Mouse (Mus musculus) spleen, adult 12 weeks (tissue): ENCODE measurements around the gene Mapk3.
A peak's percentile ranks its signal among the peaks of the same experiment; 100 is the strongest.

Source experiments
- DNase-seq: peaks from one replicate; pipeline ENCODE4 v3.0.0; 2022; ENCODE audit warnings: low spot score

Gene Mapk3

DNA sequence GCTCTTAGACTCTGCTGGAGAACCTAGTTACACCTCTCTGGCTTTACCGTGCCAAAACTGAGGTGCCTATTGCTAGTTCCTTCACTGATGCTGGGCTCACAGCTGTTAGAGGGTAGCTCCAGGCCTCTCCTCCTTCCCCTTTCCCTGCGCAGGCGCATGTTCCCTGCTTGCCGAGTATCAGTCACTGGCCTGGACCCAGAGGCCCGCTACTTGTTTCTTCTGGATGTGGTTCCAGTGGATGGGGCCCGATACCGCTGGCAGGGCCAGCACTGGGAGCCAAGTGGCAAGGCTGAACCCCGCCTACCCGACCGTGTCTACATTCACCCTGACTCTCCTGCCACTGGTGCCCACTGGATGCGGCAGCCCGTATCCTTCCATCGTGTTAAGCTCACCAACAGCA, 23.3 kb downstream of the Mapk3 start:
- no peak for DNase-seq

DNA sequence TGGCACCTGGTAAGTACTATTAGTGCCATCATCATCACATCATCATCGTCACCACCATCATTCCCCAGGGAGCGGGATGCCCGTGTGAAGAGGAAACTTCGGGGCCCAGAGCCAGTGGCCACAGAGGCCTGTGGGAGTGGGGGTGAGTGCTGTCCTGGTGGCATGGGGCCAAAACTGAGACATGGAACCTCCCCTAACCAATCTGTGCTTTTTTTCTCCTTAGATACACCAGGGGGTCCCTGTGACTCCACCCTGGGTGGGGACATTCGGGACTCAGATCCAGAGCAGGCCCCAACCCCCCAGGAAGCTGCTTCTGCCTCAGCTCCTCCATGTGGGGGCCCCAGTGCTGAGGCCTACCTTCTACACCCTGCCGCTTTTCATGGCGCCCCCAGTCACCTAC, 25.1 kb downstream of the Mapk3 start:
- DNase-seq, result no peak

DNA sequence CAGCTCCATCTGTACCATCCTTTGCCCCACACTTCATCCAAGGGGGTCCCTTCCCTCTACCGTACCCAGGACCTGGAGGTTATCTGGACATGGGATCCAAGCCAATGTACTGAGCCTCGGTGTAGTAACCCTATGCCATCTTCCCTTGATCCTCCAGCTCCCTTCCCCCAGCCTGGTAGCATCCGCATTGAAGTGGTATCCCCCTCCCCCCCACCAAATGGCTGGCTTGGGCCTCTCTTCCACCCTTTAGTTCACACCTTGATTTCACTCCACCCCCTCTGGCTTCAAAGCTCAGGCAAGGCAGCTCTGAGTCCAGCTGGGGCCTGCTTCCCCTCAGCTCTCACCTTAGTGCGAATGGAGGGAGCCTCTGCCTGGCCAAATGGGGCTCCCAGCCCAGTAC, 25.7 kb downstream of the Mapk3 start:
- DNase-seq, result no peak

DNA sequence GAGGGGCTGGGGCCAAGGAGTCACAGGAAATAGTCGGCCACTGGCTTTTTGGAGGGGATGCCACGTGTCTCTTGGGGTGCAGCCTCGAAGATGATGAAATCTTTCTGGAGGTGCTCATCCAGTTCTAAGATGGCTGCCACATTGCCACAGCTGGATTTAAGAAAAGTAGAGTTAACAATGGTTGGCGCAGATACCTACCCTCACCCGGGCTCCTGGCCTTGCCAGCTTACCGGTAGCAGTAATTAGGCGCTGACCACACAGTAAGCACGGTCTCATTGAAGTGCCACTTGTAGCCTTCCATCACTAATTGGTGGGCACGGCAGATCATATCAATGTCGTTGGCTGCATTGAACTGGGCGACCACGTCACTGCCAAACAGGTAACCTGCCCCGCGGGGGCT, 26.7 kb downstream of the Mapk3 start:
- DNase-seq, result no peak

DNA sequence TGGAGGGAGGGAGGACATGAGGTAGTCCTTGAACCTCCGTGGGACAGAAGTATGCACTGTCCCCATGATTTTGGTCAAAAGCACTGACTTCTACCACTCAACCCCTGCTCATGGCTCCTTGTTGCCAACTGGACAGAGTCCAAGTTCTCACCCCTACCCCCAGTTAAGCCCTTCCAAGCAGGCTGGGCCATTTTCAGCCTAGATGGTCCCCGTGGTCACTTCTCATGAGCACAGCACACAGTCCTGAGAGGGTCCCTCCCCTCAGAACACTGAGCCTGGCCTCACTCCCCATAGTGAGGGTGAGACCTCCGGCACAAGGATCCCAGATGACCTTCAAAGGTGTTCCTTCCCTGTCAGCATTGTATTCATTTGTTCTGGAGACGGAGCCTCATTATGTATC, 29.7 kb downstream of the Mapk3 start:
- DNase-seq, result no peak

DNA sequence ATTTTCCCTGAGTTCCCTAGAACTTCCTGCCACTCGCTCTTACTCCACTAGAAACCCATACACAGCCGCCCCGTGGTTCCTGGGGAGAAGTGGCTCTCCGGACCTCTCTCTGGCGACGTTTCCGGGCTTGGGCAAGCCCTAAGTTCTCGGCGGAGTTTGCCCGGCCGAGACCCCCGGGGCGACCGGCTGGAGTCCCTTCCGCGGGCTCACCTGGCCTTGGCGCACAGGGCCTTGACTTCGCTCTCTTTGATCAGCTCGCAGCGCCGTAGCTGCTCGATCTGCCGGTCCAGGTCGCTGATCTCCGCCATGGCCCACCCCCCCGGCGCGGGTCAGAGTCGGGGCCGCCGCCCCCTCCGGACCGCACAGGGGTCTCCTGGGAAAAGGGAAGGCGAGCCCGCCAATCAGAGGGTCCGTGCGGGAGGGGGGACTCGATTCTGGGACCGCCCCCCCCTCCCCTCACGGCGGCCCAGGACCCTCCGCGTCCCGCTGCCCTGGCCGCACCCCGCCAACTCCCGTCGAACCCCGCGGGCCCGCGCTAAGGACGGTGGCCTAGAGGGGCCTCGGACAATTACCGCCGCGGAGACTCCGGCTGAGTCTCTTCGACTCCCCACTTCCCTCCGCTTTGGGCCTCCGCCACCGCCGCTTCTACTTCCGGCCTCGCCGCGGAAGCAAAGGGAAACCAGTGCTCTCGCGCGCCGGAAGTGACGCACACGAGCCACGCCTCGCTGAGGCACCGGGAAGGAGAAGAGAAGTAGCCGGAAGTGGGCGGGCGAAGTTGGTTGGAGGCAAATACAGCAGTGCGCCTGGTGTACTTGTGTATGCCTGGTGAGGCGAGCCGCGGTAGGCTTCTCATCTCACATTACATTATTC, 32.7 kb downstream of the Mapk3 start, which contains the start of gene Ppp4c:
Gene Ppp4c (minus strand): TSS at position 646 of the 870 bp plus-strand sequence.
- DNase-seq, result peak; percentile 92

DNA sequence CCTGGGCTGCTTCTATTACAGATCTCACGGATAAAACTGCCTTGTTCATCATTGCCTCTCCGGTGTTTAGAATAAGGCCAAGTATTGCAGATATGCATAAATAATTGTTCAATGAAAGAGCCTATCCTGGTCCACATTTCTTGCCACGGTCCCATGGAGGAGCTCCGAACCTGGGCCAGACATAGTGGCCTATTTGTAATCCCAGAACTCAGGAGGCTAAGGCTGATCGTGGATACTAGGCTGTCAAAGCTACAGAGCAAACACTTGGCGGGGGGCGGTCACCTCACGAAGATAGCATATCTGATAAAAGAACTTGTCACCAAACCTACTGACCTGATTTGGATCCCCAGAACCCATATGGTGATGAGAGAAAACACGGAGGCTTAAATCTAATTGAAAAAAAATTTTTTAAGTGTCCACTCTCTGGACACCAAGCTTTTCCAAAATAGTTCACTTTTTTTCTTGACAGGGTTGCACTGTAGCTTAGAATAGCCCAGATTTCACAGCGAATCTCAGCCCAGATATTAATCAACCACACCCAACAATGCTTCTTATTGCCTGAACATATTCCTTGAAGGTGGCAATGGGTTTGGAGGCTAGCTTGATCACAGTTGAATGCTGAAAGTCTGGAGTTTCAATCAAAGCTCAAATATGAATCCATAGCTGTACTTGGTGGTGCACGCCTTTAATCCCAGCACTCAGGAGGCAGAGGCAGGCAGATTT, 33.5 kb downstream of the Mapk3 start:
- DNase-seq, result no peak

DNA sequence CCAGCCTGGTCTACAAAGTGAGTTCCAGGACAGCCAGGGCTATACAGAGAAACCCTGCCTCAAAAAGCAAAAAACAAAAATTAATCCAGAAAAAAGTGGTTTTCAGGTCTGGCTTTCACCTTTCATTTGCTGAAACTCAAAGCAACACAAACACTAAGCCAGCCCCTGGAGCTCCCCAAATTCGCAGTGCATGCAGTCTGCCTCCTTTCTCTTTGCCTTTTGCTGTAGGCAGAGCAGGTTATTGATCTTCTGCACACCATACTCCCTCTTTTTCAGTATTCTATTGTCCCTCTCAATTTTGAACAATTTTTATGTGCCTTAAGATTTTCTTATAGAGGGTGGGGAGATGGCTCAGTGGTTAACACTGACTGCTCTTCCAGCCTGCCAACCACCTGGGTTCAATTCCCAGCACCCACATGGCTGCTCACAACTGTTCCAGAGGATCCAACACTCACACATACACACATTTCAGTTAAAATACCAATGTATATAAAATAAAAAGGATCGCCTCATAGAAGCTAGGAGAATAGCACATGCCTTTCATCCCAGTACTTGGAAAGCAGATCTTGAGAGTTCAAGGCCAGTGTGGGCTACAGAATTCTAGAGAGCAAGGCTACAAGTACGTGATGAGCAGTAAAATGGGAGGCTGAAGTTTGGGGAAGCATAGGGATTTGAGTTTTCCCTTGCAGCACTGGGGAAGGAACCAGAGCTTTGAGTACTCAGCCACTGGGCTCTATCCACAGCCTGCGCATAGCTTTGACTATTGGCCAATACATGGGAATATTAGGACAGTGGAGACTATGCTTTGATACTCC, 34.3 kb downstream of the Mapk3 start:
- DNase-seq, result no peak

DNA sequence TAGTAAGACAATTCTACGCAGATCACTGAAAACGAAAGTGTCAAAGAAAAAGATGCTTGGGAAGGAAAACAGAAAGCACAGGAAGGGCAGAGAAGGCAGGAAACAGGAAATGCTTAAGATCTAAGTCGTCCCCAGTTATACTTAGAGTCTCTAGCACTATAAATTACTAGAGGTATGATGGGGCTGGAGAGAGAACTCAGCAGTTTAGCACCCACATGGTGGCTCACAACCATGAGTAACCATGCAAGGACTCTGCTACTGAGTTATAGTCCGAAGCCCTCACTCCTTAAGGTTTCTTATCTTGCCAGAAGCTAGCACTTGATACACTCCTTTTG, 34.8 kb downstream of the Mapk3 start:
- no peak for DNase-seq

DNA sequence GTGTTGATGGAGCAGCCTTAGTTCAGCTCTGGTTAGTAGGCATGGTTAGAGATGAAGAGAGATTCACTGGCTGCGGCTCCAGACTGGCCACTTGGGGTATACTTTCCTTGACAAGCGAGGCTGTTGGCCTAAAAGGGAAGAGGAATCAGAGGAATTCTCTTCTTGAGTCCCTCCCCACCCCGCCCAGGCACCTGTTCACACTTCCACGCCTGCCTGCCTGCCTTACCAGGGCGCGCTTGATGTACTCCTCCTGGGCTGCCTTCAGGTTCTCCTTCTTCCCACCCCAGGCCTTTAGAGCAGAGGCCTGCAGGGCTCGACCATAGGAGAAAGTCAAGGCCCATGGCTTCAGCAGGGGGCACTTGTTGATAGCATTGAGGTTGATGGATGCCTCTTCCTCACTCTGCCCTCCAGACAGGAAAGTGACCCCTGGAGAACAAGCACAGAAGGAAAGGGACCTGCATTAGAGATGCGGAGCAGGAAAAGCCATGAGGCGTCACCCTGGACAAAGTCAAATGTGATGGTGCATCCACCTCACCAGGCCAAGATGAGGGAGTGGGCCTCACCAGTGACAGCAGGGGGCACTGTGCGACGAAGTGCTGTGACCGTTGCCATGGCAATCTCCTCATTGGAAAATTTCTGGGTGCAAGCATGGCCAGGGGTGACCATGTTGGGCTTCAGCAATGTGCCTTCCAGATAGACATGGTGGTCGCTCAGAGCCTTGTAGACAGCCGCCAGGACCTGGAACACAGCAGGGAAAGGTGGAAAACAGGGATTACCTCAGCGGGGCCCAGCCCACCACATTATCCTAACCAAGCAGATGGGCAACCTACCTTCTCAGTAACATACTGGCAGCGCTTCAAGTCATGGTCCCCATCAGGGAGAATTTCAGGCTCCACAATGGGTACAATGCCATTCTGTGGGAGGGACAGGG, 36.3 kb downstream of the Mapk3 start:
- no peak for DNase-seq

DNA sequence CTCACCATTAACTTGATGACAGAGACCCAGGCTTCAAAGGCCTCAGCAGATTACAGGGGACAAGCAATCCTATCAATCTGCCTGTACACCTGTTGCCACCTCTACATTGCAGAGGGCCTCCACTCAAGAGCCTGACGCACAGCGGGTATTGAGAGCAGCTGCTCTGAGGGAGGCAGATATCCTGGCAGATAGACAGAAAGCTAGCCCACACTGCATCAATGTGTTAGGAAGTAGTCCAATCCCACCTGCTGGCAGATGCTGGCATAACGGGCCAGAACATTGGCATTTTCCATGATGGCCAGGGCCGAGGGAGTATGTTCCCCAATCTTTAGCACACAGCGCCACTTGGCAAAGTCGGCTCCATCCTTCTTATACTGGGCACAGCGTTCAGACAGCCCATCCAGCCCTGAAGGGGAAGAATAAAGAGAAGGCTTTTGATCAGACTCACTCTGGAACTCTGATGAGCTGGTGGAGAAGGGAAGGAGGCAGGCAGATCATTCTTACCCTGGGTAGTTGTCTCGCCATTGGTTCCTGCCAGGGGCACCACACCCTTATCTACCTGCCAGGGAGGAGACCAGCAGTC, 37.0 kb downstream of the Mapk3 start:
- no peak for DNase-seq

DNA sequence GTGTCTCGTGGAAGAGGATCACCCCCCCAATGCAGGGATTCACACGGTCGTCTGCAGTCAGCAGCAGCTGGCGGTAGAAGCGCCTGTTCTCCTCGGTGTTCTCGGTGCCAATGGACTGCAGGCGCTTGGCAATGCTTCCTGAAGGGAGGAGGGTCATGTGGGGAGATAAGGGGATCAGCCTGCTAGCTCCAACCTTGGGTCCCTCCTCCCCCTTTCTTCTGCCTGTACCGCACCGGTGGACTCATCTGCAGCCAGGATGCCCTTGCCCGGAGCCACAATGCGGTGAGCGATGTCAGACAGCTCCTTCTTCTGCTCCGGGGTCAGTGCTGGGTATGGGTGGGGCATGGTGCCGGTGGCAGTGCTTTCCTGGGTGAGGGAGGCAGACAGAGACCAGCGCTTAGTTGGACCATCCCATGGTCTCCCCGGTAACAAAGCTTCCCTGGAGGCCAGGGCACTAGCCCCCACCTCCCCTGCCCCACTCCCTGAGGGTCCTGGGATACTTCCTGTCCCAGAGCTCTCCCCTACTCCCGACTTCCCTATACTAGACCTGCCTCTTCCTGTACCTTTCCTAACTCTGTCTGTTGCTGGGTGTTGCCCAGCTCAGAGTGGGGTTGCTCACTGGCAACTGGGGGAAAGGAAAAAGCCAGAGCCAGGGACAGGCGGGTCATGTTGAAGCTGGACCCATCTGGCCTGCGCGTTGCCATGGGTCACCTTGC, 38.2 kb downstream of the Mapk3 start, which contains the start of gene Fam57b:
Gene Fam57b (plus strand): TSS at position 258 of the 716 bp plus-strand sequence.
- DNase-seq, result no peak

DNA sequence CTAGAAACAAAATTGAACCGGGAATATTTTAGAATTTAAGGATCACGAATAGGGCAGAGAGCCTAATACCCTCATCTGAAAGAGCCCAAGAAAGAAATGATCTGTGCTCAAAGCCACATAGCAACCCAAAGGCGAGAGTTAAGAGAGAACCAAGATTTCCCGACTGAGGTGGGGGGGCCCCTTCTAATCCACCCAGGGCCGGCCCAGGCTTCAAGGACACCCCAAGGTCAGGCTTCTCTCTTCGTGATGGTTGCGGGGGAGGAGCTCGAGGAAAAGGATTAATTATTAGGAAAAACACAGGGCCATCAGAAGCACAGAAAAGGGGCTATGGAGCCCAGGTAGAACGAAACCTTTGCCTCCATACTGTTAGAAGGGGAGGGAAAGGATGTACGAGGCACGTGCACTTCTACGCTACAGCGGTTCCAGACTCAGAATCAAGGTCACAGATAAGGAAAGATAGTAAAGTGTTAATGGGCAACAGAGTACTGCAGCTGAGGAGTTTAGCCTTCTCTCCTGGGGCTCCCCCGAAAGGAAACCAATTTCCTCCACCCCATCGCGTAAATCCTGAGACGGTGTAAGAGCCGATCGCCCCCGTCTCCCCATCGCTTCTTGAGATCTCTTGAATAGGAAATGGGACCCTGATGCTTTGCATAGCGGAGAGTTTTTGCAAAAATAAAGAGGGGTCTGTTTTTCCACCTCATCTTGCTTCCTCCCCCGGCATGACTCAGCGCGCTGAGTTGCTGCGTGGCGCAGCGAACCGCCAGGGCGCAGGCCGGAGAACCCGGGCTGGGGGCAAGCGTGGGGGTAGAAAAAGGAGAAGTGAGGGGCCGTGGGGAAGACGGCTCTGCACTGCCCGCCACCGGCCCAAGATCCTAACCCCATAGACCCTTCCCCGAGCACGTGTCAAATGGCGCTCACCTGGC, 39.0 kb downstream of the Mapk3 start:
- DNase-seq, result peak; percentile 53

DNA sequence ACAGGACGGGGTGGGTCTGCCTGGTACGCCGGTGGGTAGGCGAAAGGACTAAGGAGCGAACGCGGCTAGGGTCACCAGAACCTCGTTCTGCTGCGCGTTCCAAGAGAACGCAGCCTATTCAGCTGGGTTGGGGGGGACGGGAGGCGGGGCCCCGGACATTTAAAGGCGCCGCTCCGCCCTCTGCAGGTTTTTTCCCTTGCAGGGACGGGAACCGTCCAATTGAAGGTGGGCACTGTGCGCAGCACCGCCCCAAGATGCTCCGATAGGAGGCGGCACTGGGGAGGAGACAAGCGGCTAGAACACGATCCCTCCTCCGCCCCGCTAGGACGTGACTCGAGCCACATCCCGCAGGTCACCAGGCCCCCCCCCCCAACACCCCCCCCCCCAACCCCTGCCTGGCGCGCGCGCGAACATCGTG, 39.7 kb downstream of the Mapk3 start:
- DNase-seq, result peak; percentile 85

DNA sequence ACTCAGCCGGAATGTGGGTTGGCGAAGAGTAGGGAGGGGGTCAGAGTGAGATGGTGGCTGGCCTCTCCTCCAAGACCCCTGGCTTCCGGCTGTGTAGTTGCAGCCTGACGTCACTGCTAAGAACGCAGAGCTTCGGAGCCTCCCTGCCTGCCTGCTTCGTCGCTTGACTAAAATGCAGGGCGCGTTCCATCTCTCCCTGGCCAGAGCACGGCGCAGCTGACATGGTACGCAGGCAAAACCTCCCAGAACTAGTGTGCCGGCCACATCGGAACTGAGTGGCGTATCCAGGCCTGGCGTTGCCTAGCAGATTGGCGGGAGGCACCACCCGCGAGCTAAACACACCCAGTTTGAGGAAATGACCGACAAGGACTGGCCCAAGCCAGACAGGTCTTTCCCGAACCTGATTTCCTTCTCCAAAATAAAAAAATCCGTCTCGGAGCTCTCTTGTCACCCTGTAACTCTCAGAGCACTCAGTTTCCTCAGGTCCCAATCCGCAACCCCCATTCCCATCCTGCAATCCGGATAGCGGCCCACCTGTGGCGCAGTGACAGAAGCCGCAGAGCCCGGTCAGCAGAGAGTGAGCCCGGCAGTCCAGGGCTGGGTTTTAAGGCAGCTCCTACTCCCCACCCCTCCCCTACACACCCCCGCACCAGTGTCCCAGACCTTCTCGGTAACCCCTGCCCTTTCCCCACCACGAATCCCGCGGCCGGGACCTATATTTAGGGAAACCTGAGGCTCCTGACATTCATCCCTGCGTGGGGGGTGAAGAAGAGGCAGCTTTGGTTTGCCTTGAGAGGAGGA, 40.3 kb downstream of the Mapk3 start:
- DNase-seq, result peak; percentile 60

DNA sequence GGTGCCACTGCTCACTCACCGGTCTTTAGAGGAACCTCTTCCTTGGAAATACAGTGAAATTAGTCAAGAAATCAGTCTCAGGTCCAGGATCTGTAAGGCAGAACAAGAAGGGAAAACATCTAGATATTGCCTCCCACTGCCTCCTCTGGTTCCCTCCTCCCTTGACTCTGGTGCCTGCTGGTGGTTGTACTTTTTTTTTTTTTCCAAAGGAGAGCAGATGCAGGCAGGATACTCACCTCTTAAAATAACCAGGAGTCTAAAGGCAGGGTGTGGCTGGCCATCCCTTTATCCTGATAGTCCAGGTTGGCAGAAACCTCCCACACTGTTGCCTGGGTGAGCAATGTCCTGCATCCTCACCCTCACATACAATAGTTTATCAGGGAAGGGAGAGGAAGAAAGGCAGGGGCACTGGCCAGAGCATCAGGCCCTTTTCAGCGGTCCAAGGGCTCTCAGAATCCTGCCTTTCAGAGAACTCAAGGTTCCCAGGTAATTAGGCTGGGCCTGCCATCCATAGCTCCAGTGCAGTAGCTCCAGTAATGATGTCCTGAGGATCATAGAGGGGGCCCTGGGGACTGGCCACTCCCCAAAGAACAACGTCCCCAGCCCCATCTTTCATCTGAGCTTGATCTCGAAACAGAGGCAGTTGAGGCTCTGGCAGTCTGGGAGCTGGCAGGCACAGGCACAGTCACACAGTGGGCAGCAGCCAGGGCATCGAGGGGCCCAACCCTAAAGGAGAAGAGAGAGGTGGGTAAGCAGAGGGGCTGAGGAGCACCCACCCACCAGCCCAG, 41.1 kb downstream of the Mapk3 start:
- no peak for DNase-seq

DNA sequence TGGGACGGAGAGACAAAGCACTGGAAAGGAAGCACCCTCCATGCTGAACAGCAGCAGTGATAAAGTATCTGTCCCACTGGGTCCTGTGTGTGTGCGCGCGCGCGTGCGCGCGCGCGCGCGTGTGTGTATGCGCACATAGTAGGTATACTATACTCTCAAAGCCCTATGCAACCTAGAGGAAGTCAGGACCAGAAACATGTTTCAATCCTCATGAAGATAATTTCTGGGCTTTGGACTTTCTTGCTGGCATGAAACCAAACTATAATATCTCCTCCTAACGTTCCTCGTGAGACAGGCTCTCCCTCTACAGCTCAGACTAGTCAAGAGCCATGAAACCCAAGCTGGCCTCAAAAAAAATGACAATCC, 41.6 kb downstream of the Mapk3 start:
- DNase-seq, result no peak
